Mouse (Mus musculus): ENCODE measurements around the gene Vasn.

Gene Vasn

DNA sequence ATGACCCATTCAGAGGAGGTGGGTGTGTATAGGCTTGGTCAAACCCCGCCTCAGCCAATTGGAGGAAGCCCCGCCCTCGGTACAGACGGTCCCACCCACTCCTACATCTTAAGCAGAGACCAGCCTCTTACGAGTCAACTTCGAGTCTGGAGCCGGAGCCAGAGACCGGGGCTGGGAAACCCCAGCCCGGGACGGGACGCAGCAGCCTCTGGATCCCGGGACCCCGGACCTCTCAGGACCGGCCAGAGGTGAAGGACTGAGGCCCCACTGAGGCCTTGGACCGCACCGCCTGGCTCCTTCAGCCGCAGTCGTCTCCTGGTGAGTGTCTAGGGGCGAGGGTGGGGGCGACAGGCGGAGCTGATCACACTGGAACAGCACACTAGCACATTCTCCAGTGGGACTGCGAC, at the start of gene Vasn, which contains the start of gene Dnaja3:
Gene Vasn (plus strand): TSS at position 111 of the 407 bp plus-strand sequence.
Gene Dnaja3 (plus strand): TSS at position 159 of the 407 bp plus-strand sequence.
- peak; percentile 20 to 37 for DNase-seq (ENCODE audit: low spot score in 2 of 2)

DNA sequence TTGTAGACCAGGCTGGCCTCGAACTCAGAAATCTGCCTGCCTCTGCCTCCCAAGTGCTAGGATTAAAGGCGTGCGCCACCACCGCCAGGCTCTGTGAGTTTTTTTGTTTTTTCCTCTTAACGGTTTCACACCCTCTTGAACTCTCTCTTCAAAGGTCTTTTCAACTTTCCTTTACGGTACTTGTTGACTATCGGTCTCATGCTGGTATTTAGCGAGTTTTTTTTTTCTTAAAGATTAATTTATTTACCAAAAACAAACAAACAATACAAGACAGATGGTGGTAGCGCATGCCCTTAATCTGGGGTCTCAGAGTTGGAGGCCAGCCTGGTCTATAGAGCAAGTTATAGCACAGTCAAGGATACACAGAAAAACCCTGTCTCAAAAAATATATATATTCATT, 49.5 kb upstream of the Vasn start:
- DNase-seq (ENCODE audit: low spot score in 2 of 2): no peak

DNA sequence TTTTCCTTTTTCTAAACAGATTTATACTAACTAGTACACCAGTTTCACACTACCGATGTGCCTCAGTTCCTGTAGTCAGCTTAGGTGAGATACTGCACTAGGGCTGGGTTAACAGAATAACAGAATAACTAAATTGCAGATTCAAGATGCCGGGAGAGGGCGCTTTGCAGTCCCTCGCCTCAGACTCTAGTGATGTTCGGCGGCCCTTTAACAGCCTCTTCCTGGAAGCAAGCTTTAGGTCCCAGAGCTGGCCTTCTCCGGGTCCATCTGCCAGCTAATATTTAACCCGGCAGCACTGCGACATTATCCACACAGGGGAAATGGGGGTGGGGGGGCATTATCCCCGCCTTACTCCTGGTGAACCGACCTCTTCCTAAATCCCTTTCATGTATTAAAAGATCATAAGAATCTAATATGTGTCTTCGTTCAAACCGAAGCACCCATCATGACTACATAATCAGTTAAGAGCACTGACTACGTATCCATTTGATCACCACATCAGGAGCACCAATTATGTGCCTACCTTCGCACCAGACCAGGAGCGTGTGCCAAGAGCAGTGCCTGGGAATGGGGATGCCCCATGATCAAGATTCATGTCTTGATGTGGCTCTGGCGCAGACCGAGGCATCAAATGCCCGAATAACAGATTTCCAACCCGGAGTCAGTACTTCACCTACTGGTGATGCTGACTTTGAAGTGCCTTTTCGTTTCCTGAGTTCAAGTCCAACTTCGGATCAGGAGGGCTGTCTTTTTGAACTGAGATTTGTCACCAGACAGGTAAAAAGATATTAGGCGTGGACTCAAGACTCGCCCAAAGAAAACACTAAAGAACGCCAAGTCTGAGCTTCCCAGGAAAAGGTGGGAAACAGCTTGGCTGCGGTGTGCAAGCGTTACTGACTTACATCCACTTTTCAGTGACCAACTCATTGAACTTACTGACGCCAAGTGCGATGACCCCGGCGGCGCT, 46.5 kb upstream of the Vasn start:
- DNase-seq (ENCODE audit: low spot score in 2 of 2): peak in 1 of 2 experiments; percentile 50

DNA sequence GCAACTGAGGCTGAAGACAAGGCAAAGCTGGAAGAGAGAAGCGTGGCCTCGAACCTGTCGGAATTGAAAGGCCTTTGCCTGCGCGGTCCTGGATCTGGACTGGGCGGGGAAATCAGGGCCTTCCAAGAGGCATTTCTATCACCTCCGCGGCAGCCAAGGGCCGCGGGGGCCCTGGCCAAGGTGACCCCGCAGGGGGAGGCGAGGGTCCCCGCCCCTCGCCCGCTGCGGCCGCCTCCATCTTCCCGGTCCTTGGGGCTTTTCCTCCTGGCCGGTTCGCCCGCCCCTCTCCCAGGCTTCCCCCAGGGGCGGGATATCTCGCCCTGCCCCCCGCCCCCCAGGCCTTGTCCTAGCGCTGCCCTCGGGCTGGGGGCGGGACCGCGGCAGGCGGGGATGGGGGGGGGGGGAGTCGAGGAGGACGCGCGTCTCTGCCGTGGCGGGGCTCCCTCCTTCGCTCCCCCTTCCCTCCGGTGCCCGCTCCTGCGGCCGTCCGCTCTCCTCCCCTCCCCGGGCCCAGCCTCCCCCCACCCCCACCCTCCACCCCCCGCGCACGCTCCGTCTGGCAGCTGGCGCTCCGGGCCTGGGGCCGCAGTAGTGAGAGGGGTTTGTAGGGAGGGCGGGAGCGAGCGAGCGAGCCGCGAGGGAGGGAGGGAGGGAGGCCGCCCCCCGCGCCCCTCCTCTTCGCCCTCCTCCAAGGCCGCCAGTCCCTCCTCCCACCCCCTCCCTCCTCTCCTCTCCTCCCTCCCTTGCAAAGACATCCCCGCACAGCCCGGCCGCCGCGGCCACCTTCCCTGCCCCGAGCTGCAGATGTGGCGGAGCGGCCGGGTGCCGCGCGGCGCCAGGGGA, 45.5 kb upstream of the Vasn start, which contains the start of gene Glis2:
Gene Glis2 (plus strand): TSS at position 743 of the 843 bp plus-strand sequence.
- peak in 1 of 2 experiments; percentile 28 for DNase-seq (ENCODE audit: low spot score in 2 of 2)

DNA sequence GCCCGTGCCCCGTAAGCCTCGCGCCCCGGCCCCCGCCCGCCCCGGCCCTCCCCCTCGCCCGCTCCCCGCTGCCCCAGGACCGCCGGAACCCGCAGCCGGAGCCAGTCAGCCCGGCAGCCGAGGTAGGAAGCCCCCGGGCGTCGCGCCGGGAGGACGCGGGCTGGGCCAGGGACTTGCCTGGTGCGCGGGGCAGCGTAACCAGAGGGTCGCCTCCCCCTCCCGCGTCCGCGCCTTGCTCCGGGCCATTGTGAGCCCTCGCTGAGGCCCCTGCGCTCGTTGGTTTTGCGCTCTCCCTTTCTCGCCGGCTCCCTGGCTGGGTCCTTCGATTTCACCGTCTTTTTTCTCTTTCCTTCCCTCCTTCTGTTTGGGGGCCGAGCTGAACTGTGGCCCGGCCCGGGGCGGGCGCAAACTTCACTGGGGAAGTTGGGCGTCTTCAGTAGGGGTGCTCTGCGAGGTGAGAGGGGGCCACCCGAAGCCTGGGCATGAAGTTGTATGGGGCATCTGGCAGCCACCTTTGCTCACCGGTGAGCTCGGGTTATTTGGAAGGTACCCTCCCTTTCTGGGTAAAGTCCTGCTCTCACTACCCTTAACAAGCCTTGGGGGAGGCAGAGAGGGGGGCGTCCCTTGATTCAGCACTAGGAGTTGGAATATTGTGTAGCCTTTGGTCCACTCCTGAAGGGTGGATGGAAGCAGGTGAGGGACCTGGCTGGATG, 44.8 kb upstream of the Vasn start:
- peak; percentile 22 to 29 for DNase-seq (ENCODE audit: low spot score in 2 of 2)

DNA sequence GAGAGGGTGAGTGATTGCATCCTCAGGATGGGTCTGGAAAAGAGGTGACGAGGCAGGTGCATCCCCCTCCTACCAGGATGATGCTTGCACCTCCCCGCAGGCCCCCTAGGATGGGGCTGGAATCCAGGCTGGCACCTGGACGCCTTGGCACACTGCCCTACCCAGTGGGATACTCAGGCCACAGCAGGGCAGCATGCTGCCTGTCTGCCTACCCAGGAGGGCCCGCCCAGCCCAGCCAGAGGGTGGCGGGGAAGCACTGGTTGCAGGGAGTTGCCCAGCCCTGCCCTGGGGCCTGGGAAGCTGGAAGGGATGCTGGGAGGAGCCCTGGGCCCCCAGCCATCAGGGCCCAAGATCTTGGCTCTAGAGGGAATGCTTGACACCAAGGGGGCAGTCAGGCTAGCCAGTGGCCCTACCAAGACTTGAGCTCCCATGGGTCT, 44.2 kb upstream of the Vasn start:
- no peak for DNase-seq (ENCODE audit: low spot score in 2 of 2)

DNA sequence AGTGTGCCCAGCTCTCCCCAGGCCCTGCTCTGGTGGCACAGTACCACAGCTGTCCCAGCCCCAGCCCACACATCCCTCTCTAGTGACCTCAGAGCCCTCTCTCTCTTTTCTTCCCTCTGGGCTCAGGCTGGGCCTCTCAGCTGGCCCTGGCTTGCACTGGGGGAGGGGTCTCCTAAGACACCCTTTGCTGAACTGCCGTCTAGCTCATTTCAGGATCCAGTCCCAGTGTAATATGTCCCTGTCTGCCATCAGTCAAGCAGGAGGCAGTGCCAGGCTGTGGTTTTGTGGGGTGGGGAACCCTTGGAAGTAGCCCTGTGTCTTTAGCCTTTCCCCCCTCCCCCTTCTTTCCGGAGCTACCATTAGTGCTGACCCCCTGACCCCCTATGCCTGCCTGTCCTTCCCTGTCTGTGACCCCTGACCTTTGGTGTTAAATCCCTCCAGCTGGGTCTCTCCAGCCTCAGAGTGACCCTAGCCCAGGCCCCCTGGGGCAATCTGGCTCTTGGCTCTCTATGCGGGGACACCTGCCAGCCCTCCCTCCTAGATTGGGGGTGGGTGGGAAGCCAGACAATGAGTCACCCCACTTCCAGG, 43.5 kb upstream of the Vasn start:
- no peak for DNase-seq (ENCODE audit: low spot score in 2 of 2)

DNA sequence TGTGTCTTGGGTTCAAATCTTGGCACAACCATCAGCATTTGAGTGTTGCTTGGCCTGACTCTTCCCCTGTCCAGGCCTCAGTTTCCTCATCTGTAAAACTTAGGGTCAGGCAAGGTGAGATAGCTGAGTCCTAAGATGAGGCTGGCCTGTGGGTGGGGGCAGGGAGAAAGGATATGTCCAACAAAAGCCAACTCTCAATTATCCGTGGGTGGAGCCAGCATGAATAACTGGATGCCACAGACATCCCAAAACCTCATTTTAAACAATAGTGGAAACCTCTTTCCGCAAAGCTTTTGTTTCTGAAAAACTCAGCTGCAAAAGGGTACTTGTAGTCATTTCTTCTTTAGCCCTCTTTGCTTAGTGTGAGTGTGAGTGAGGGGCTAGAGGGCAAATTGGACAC, 42.9 kb upstream of the Vasn start:
- no peak for DNase-seq (ENCODE audit: low spot score in 2 of 2)

DNA sequence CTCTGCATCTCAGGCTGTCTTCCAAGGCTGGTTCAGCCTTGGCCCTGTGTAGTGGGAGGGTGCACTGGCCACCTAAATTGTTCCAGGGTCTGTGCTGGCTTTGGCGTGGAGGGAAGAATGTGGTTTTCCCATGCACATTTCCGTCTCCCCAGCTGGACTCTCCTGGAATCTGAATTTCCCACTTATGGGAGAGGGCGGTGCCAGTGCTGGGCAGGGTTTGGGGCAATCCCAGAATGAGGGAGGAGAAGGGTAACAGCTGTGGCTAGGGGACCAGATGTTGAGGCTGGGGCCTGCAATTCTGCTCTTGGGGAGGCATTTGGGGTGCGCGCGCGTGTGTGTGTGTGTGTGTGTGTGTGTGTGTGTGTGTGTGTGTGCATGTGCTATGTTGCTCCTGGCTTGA, 42.4 kb upstream of the Vasn start:
- DNase-seq (ENCODE audit: low spot score in 2 of 2): no peak

DNA sequence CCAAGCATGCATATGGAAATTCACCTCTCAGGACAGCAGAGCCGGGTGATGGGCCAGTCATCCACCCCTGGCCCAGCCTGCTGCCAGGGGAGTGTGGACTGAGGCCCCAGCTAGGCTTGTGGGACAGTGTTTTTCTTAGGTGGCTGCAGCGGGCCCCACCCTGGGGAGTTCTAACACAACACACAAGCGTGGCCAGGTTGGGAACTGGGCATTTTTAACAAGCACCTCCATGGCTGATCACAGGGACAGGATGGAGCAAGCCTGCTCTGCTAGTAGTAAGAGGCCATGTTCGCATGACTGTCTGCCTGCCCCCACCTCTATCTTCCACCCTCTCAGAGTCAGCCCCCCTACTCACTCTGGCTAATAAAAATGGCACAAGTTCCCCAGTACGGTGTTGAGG, 41.7 kb upstream of the Vasn start:
- DNase-seq (ENCODE audit: low spot score in 2 of 2): no peak

DNA sequence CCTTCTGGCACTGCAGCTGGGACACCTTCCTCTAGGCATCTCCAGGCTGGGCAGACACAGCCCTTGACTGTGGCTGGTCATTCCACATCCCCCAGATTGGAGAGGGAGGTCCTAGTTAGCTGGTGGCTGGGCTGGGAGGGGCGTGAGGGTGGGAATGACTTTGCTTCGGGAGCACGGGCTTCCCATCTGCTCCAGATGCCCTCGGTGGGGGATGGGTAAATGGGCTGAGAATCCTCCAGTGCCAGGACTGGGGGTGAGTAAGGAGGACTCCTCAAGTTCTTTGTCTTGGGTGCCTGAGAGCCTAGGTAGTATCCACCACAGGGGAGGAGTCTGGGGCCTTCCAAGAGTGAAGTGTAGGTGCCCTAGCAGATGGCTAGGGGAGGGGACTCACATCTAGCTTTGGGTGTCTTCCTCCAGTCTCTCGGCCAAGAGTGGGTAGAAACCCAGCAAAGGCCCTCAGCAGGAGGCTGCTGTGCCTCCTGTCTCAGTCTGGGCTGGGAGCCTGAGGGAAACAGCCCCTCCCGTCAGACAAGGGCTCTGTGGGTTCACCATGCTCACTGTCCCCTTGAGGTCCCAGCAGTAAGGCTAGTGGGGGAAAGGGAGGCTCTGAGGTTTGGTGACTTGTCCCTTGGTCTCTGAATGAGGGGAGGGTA, 40.7 kb upstream of the Vasn start:
- DNase-seq (ENCODE audit: low spot score in 2 of 2): no peak

DNA sequence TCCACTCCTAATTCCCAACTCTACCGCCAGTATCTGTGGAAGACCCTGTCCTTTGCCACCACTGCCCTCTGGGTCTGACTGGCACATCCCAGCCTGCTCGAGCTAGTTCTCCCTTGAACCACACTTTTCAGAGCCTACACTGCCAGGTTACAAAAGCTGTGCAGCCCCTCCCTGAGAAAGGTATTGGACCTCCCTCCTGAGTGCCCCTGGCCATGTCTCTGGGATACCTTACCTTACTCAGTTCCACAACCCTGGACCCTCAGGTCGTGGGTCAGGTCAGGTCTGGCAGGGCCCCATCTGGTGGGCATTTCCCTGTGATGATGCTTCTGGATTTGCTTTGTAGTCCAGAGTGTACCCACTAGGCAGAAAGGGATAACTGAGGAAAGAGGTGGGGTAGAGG, 40.1 kb upstream of the Vasn start:
- DNase-seq (ENCODE audit: low spot score in 2 of 2): no peak

DNA sequence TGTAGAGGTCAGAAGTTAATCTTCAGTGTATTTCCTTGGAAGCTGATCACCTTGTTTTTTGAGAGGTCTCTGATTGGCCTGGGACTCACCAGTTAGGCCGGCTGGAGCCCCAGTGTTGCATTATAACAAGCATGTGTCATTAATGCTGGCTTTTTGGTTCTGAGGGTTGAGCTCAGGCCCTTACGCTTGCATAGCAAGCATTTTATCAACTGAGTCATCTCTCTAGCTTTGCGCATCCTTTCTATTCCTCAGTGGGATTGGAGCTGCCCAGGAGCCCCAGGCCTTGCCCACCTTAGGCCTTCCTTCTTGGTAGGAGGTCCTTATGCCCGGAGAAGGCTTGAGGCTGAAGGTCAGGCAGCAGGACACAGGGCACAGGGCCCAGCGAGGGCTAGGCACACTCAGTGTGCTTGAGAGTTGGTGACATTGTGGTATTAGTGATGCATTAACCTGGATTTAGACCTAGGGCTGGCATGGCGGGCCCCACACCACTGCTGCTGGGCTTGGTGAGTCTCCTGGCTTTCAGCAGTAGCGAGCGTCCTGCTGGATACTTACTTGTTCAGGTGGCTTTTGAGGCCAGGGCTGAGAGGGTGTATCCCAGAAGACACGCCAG, 38.9 kb upstream of the Vasn start:
- no peak for DNase-seq (ENCODE audit: low spot score in 2 of 2)

DNA sequence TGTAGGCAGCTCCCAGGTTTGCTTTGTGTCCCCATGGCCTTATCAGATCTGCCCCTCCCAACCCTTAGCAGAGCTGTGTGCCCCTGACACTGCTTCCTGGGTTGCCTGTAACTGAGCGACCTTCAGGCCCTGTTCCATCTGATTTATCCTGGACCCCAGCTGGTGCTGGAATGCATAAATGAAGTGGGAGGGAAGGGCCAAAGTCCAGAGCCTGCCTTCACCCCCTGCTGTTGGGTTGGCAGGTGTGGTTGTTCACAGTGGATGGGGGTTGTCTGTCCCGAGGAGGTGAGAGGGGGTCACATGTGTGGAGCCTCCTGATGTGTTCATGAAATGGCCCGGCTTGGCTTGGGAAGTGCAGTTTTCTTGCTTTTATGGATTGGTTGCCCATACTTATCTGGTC, 37.6 kb upstream of the Vasn start:
- DNase-seq (ENCODE audit: low spot score in 2 of 2): no peak

DNA sequence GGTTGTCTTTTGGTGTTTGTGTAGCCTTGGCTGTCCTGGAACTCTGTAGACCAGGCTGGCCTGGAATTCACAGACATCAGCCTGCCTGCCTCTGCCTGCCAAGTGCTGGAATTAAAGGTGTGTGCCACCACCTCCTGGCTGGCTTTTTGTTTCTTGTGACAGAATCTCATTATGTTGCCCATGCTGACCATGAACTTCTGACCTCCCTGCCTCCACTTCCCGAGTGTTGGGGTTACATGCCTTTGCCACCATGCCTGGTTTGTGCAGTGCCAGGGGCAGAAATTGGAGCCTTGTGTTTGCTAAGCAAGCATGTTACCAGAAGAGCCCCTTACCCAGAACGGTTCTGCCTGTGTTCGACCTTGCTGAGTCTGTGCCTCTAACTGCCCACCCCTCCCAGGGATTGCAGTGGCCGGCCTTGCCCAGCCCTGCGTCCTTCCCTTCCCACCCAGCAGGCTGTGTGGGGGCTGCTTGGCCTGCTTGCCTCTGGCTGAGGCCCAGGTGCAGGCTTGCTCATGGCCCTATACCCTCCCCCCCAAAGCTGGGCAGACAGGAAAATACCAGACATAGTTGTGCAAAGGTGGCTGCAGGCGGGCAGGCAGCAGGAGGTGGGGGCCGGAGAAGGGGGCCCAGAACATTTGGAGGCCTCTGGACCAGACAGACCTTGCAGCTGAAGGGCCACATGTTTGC, 36.8 kb upstream of the Vasn start:
- DNase-seq (ENCODE audit: low spot score in 2 of 2): no peak

DNA sequence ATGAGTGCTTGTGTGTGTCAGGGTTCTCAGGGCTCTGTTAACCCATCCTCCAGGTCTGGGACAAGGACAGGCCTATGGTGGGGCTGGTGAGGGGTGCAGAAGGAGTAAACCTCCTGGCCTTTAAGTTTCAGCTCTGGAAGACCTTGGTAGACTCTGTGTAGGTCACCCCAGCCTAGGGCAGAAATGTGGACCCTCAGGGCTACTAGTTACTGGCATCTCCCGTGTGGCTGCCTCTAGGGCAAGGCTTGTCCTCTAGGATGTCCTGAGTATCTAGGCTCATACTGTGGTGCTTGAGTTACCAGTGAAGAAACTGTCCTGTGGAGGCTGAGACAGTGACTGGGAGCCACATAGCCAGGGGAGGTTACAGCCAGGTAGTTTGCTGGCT, 36.3 kb upstream of the Vasn start:
- no peak for DNase-seq (ENCODE audit: low spot score in 2 of 2)

DNA sequence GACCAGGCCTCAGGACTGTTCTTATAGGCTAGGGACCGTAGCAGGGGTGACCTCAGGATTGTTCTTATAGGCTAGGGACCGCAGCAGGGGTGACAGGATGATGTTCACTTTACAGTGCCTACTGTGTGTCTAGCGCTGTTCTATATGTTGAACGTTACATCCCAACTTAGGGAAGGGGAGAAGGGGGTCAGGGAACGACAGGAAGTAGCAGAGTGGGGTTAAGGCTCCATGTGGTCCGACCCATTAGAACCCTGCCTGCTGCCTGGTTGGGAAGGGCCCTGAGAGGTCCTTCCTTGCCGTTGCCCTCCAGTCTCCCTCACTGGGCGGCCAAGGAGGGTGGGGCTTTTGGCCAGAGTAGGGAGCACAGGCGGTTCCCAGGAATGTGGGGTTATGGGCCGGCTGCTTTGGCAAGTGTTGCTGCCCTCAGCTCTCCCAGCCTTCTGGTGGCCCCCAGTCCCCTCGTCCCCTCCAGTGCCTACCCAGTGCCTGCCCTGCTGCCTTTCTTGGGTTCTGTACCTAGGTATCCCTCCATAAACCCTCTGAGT, 35.4 kb upstream of the Vasn start:
- DNase-seq (ENCODE audit: low spot score in 2 of 2): no peak

DNA sequence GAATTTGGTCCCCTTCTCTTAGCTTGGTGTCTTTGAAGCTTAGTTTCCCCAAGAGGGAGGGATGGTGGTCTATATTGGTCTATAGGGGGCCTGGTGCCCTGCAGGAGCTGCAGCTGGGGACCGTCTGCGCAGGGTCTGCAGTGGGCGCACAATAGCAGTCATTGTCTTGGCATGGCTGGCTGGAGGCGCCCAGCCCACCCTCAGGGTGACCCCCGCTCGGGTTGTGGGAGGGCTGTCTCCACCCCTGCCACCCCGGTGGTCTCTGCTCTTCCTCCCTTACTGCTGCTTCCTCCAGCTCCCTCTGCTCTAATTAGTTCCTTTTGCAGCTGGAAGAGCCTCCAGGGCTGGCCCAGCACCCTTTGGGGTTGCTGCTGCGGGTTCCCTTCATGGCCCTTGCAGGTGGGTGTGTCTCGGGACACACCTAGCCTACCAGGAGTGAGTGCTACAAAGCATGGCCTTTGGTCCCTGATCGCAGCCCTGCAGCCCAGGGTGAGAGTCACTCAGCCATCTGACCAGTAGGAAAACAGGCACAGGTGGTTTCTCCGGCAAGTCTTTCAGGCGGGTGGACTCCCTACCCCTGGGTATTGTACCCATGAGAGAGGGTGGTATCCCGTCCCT, 34.1 kb upstream of the Vasn start:
- DNase-seq (ENCODE audit: low spot score in 2 of 2): no peak

DNA sequence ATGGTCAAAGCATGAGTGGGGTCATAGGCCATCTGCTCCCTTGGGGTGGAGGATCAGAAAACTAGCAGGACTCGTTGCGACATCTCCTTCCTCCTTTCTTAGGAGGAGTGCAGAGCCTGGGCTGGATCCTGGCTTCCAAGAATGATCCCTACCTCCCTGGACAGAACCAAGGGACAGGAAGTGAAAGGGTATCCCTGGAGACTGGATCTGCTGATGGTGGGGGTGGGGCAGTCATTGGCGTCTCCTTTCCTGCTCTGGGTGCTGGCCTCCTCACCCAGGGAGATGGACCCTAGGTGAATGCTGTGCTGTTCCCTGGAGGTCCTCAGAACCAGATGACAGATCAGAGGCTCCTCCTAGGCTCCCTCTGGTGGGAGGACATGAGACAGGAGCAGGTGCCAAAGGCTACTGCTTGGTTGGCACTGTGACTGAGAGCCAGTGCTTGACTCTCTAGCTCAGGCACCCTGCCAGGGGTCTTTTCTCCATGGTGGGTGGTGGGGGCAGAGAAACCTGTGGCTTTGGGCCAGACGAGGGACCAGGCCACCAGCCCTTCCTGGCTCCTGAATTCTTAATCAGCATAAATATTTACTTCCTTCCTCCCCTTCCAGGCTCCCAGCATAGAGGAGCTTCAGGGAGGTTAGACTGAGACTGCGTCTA, 33.2 kb upstream of the Vasn start:
- no peak for DNase-seq (ENCODE audit: low spot score in 2 of 2)

All from thymus, postnatal 10 days (tissue).